Mouse (Mus musculus) T-helper 1 cell (primary cell): ENCODE data around the gene Gm14496.
"Not testable (repeated sequence)": the region's sequence is repeated elsewhere in the genome, so short reads cannot be mapped to it uniquely, and the experiment has no call there.

Experiments used
- in situ Hi-C: fragments of 300-600 bp; cut with MboI, MseI; formaldehyde crosslinking; loops from one replicate; pipeline ENCODE4 v1.15.1; 2025; ENCODE audit warnings: high pct_unique_total_duplicates

Gene Gm14496

DNA sequence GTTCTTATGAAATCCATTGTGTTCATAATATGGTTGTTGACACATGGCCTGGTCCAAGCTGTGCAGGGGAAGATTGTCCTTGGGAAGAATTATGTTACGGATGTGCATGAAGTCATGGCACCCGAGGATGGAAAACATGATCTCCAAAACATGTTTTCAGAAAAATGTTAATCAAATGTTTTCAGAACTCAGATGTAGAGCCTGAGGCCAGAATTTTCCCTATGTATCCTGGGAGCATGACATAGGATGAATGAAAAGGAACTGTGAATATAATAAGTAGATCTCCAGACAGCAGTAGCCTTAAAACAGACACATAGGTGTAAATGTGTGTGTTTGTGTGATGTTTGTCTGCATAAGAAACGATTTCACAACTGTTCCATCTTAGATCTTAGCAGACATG, at the start of gene Gm14496:
Gm14496 (plus strand) TSS at position 301 of the 400 bp plus-strand sequence.
- in situ Hi-C loops: no loop called here

DNA sequence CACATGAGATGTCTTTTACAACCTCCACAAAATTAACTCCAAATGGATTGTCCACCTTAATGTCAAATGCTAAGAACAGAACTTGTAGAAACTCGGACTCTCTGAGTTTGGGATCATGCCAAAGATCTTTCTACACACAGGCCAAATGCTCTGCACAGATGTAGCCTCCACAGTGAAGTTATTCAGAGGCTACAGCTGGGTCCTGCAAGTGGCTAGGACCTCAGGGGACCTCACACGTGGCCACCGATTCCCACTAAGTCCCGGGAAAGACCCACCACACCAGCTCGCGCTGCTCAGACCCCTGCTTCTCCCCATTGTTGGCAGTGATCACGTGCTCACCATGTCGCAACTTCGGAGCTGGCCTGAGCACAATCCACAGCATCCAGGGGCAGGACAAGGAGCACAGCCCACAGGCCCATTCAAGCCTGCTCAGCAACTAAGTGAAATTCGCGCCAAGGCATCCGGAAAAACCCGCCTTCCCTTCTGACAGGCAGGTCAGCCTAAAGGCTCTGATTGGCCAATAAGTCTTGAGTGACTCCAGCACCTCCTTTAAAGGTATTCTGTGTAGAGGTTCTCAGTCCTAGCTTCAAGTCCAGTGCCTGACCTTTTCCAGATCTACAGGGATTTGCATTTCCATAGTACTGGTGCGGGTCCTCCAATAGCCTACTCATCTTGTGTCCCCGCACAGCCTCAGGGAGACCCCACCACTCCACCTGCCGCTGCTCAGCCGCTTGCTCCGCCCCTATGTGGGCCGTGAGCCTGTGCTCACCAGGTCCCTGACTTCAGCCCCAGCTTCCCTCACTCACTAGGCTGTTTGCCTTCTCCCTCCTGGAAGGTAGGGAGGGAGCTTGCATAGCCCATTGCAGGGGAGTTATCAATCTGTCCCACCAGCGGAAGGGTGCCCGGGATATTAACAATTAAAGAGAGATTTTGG, 37.9 kb upstream of the Gm14496 start:
- in situ Hi-C loops: loop anchor here (5.0 kb wide), 1 partner anchor 61 kb away; no protein-coding TSS in a partner anchor

DNA sequence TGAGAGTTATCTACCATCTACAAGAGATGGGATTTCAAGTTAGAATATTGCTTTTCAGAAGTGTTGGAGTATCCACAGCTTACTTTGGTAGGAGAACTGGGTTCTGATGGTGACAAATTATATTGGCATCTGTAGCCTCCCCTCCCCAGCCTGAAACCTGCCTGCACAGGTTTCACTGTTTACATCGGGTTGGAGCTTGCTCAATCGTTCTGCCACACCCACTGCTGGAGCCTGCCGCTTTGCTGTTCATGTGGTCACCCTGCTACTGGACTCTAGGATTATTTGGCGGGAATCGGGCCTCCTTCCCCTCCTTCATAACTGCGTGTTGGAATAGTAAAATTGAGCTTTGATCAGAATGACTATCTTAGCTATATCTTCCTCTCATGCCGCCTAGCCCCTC, 22.5 kb upstream of the Gm14496 start:
- in situ Hi-C loops: no loop called here

DNA sequence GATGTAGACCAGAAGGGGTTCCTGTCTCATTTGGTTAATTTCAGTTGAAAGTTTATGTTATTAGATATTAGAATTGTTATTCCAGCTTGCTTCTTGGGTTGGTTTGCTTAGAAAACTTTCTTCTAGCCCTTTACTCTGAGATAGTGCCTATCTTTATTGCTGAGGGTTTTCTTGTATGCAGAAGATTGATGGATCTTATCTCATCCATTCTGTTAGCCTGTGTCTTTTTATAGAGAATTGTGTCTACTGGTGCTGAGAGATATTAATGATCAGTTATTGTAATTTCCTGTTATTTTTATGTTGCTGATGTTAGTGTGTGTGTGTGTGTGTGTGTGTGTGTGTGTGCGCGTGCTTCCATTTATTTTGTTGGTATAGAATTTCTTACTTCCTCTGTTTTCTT, 21.7 kb upstream of the Gm14496 start:
- in situ Hi-C loops: no loop called here

DNA sequence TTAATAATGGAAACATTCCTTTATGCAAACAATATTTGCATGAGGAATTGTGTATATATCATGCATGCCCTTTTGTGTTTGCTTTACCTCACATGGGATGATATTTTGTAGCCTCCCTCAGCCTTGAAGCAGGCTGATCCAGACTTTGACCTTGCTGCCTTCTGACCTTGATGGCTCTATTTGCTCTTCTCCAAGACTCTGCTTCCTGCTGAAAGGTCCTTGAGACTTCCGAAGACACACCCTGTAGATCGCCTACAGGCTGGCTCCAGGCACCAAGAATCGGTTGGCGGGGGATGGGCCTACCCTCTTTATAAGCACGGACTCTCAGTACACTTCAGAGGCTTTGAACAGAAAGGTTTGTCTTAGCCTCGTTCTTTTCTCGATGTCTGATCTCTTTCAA, 9.0 kb upstream of the Gm14496 start:
- in situ Hi-C loops: not testable (repeated sequence)
